Mouse (Mus musculus): ENCODE results near the gene Bhlha15.

The Bhlha15 gene

GRCm38 (mm10) chr5:144191026-144191425 is 940 bp downstream of the Bhlha15 start:
- in situ Hi-C loops (cut with MboI) = no loop called here

GRCm38 (mm10) chr5:144192673-144193072 is 2.6 kb downstream of the Bhlha15 start:
- in situ Hi-C loops (cut with MboI) = no loop called here

GRCm38 (mm10) chr5:144194416-144194815 is 4.3 kb downstream of the Bhlha15 start:
- in situ Hi-C loops (cut with MboI) = no loop called here

- in situ Hi-C loops (cut with MboI) = no loop called here
These were observed 5.5 kb downstream of the Bhlha15 start for GRCm38 (mm10) chr5:144195567-144195966.

GRCm38 (mm10) chr5:144200616-144201015 is 10.5 kb downstream of the Bhlha15 start:
- in situ Hi-C loops (cut with MboI) = no loop called here

GRCm38 (mm10) chr5:144202430-144202829 is 12.3 kb downstream of the Bhlha15 start:
- in situ Hi-C loops (cut with MboI) = no loop called here

- in situ Hi-C loops (cut with MboI) = no loop called here
These were observed 13.4 kb downstream of the Bhlha15 start for GRCm38 (mm10) chr5:144203398-144203959.

- in situ Hi-C loops (cut with MboI) = no loop called here
These were observed 14.2 kb downstream of the Bhlha15 start for GRCm38 (mm10) chr5:144204303-144204702.

GRCm38 (mm10) chr5:144204911-144205310 is 14.8 kb downstream of the Bhlha15 start:
- in situ Hi-C loops (cut with MboI) = no loop called here

GRCm38 (mm10) chr5:144206069-144206468 is 16.0 kb downstream of the Bhlha15 start:
- in situ Hi-C loops (cut with MboI) = no loop called here

- in situ Hi-C loops (cut with MboI) = no loop called here
These were observed 17.4 kb downstream of the Bhlha15 start for GRCm38 (mm10) chr5:144207478-144207877.

- in situ Hi-C loops (cut with MboI) = no loop called here
These were observed 24.4 kb downstream of the Bhlha15 start for GRCm38 (mm10) chr5:144214453-144214852.

- in situ Hi-C loops (cut with MboI) = no loop called here
These were observed 25.9 kb downstream of the Bhlha15 start for GRCm38 (mm10) chr5:144215992-144216391.

GRCm38 (mm10) chr5:144218061-144218460 is 28.0 kb downstream of the Bhlha15 start:
- in situ Hi-C loops (cut with MboI) = no loop called here

GRCm38 (mm10) chr5:144219306-144219705 is 29.2 kb downstream of the Bhlha15 start:
- in situ Hi-C loops (cut with MboI) = no loop called here

- in situ Hi-C loops (cut with MboI) = loop anchor here (10.0 kb wide), 1 partner anchor 155 kb away; no protein-coding TSS in a partner anchor
These were observed 29.9 kb downstream of the Bhlha15 start for GRCm38 (mm10) chr5:144219936-144220335.

GRCm38 (mm10) chr5:144221305-144221704 is 31.2 kb downstream of the Bhlha15 start:
- in situ Hi-C loops (cut with MboI) = loop anchor here (10.0 kb wide), 1 partner anchor 153 kb away; no protein-coding TSS in a partner anchor

- in situ Hi-C loops (cut with MboI) = loop anchor here (10.0 kb wide), 1 partner anchor 152 kb away; no protein-coding TSS in a partner anchor
These were observed 32.9 kb downstream of the Bhlha15 start for GRCm38 (mm10) chr5:144222811-144223502.

- in situ Hi-C loops (cut with MboI) = loop anchor here (10.0 kb wide), 1 partner anchor 151 kb away; no protein-coding TSS in a partner anchor
These were observed 33.4 kb downstream of the Bhlha15 start, which contains the start of gene Tecpr1 for GRCm38 (mm10) chr5:144223503-144223862. Tecpr1 (minus strand) TSS chr5:144223615.

- in situ Hi-C loops (cut with MboI) = loop anchor here (10.0 kb wide), 1 partner anchor 151 kb away; no protein-coding TSS in a partner anchor
These were observed 34.1 kb downstream of the Bhlha15 start for GRCm38 (mm10) chr5:144223899-144224816.

- in situ Hi-C loops (cut with MboI) = loop anchor here (10.0 to 25.0 kb wide), 2 partner anchors 149 to 511 kb away; no protein-coding TSS in a partner anchor
These were observed 36.1 kb downstream of the Bhlha15 start for GRCm38 (mm10) chr5:144226220-144226619.

- in situ Hi-C loops (cut with MboI) = loop anchor here (25.0 kb wide), 1 partner anchor 507 kb away; no protein-coding TSS in a partner anchor
These were observed 40.1 kb downstream of the Bhlha15 start for GRCm38 (mm10) chr5:144230216-144230615.
